Mouse (Mus musculus) brown adipose tissue, adult 24 weeks (tissue): Measurements from ENCODE around the gene Ucp2. TPM values are rescaled to one million over a fixed set of nuclear protein-coding genes. Genes with fewer than 3 reads are reported as not detected.

Experiments
- H3K27ac ChIP-seq: fragments of 200-500 bp; replicated peaks from 2 replicates; pipeline ENCODE4 v1.5.1; 2012; ENCODE audit warnings: low read depth, mild to moderate bottlenecking, low read length
- H3K4me1 ChIP-seq: fragments of 200-500 bp; 2 replicates; pipeline ENCODE4 v1.6.1; 2012; ENCODE audit warnings: low read length, mixed read lengths; ENCODE audit not compliant: control insufficient read depth, insufficient read depth, insufficient read length
- H3K4me3 ChIP-seq: fragments of 200-500 bp; 2 replicates; pipeline ENCODE4 v1.5.1; 2012; ENCODE audit warnings: low read depth, mild to moderate bottlenecking, low read length, moderate library complexity; ENCODE audit not compliant: insufficient read depth
- polyA plus RNA-seq: library from polyadenylated mRNA; stranded (reverse); fragments of >200 nt; gene quantifications from 2 replicates; pipeline ENCODE4 v1.2.4, GENCODE M21; 2012; ENCODE audit not compliant: missing spikeins, insufficient read depth, insufficient read length

Gene Ucp2
- polyA plus RNA-seq, 1 experiment = 54.8 TPM

DNA sequence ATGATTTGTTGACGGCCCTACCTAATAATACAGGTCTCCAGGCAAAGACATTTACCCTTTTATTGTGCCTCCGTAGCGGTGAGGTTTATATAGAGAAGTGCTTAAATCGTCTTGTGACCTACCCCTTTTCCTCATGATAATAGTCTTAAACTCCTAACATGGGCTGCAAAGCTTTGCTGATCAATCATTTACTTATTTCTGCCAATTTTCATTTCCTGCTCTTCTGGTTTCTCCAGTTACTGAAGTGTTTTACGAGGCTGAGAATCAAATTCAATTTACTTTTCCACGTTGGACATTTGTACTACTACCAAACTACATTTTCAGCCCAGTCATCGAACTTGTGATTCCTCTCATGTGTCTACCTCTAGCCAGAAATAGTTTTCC is 44.4 kb downstream of the Ucp2 start:
- Histone ChIP-seq H3K27ac (no peak overlapping the region), H3K4me3 (peak overlapping the region; percentile 91), H3K4me1 (0 out of 2 replicates have a peak, but pooled peaks cover 2% of the 10 kb centered on the region)

DNA sequence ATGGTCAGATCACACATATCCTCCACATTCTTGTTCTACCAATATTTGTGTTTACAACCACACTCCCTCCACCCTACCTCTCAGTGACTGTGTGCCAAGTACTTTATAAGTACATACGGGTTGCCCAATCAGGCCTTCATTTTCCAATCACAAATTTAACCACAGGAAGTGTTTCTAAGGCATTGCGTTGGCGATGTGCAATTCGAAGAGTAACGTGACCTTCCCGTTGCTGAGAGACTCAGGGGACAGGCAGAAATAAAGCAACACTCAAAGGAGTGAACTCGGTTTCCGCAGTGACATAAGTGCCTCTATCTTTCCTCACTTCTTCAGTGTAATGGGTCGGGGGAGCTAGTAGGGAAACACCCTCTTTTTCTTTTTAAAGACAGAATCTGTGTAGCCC is 46.4 kb downstream of the Ucp2 start:
- Histone ChIP-seq H3K4me3 (no peak overlapping the region), H3K4me1 (0 out of 2 replicates have a peak, but pooled peaks cover 2% of the 10 kb centered on the region), H3K27ac (peak overlapping the region; percentile 71)

DNA sequence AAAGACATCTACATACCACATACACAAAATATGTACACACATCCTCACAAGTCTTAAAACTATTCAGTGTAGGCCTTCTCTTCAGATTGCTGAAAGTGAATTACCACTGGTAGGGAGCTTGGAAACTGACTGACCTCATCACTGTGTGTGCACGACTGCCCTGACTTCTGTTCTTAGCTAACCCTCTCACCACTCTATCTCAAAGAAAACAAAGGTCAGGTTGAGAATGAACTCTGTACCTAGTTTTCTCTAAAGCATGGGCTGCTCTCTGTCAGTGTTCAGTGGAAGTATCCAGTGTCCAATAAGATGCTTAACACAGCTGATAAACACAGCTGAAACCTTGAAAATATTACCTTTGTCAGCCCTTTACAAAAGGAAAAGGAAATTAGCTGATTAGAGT is 51.3 kb downstream of the Ucp2 start:
- H3K4me1 ChIP-seq = no peaks in the 10 kb centered on the region
- no peak overlapping the region for H3K4me3 ChIP-seq
- H3K27ac ChIP-seq = no peak overlapping the region

DNA sequence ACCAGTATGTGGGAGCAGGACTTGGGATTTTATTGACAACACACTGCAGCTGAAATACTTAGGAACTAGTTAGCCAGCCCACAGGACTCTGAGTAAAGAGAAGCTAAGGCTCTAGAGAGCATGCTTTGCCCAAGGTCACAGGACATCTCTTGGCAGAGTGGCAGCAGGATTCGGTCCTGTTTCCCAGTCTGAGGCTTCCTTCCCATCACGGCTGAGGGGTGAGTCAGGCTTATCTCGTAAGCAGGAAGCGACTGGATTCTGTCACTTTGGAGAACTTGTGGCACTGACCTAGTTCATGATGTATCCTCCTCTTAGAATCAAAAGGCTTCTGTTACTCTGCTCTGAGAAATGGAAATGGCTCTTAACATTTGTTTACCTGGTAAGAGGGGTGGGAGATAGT is 54.5 kb downstream of the Ucp2 start:
- no peak overlapping the region for H3K27ac ChIP-seq
- H3K4me1 ChIP-seq = no peaks in the 10 kb centered on the region
- H3K4me3 ChIP-seq = no peak overlapping the region

DNA sequence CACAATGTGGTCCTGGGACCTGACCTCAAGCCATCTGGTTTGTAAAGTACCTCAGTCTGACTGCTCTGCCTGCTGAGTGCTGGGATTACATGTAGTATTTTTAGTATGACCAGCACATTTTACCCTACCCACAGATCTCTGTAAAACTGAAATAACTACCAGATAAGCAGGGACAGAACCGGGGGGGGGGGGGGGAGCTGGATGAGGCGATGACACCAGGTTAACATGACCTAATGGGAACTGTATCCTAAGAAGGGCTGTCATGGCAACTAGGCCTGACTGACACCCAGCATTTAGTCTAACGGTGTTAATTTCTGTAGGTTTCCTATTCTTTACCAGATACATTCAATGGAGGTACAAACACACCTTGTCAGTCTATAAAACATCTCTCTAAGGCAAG is 56.7 kb downstream of the Ucp2 start:
- Histone ChIP-seq H3K4me1 (no peaks in the 10 kb centered on the region), H3K27ac (no peak overlapping the region), H3K4me3 (no peak overlapping the region)

DNA sequence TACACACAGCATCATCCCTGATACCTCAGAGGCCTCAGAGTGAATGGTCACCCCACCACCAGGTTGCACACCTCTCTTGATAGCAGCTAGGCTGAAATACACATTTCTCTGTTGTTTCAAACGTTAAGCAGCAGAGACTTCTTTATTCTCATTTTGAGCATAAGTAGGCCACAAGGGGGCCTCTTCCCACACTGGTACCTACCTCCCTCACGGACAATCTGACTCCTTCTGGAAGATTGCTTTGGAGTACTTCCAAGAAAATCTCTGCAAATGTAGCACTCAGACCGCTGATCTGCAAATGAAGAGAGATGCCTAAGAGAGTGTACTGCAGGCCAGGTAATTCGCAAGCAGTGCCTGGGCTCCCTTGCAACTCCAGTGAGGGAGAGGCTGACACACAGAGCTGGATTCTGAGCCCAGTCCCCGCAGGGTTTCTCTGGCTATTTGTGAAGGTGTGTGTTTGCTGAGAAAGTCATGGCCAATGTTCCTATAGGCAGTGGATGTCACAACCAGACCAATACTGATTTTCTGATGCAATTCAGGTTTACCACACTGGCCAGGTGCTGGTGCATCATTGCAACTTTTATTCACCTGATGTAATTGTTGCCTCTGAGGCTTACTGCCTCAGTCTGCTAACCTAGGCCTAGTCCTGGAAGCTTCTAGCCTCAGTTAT is 57.3 kb downstream of the Ucp2 start:
- H3K4me3 ChIP-seq = no peak overlapping the region
- H3K4me1 ChIP-seq = no peaks in the 10 kb centered on the region
- H3K27ac ChIP-seq = no peak overlapping the region

Other genes with a start within 250 kb of the Ucp2 start
- not detected in 2 replicates for gene P4ha3, start 207.8 kb upstream of the Ucp2 start, polyA plus RNA-seq
- 5.7 and 9.1 TPM in 2 replicates for gene C2cd3, start 121.1 kb upstream of the Ucp2 start, polyA plus RNA-seq
- 34.9 and 38.1 TPM in 2 replicates for gene Ppme1, start 121.0 kb upstream of the Ucp2 start, polyA plus RNA-seq
- gene Ucp3, start 20.3 kb upstream of the Ucp2 start, polyA plus RNA-seq = 61.6 and 107 TPM in 2 replicates
- gene Dnajb13, start 21.6 kb downstream of the Ucp2 start, polyA plus RNA-seq = 2.6 and 2.7 TPM in 2 replicates
- gene Coa4, start 43.7 kb downstream of the Ucp2 start, polyA plus RNA-seq = 6.4 and 11.6 TPM in 2 replicates
- 56.8 and 70.0 TPM in 2 replicates for gene Rab6a, start 114.1 kb downstream of the Ucp2 start, polyA plus RNA-seq
- gene Mrpl48, start 115.0 kb downstream of the Ucp2 start, polyA plus RNA-seq = 125 and 158 TPM in 2 replicates
- gene Plekhb1, start 169.1 kb downstream of the Ucp2 start, polyA plus RNA-seq = 11.1 TPM in 2 replicates
- gene Fam168a, start 213.3 kb downstream of the Ucp2 start, polyA plus RNA-seq = 11.6 and 27.2 TPM in 2 replicates